Comparison of ENCODE assay signal across 9 mouse cellular contexts in genomic region chr14:45796665-45797319, GRCm38 (mm10).
DNase-seq lines count a peak whose midpoint lies in the region; TF ChIP-seq lines count a peak whose summit lies in the region.
"Had no signal": no experiment of that assay in that cellular context is flagged by ENCODE, and none has a peak within 500 bp of the region (broad histone marks: within the 10 kb centered on the region; RNA-seq: fewer than 3 reads in every experiment).

No protein-coding gene starts in this region.

- no peak for TF ChIP-seq CTCF in gastrocnemius, adult 2 months (IDR thresholded peaks at IDR 0.05)

- no peak overlapping the region for H3K4me3 ChIP-seq in gastrocnemius, adult 2 months

- peak overlapping the region; percentile 58 for H3K27ac ChIP-seq in gastrocnemius, adult 2 months

- intact Hi-C loops in gastrocnemius, adult 2 months (cut with DNase I): no loop called here

- peak; percentile 48 for DNase-seq in gastrocnemius, adult 2 months
- no peak for DNase-seq in gastrocnemius, postnatal 10 days
- peak; percentile 29 for DNase-seq in urinary bladder, postnatal 14 days (ENCODE audit: low spot score)
- no peak for DNase-seq in urinary bladder, postnatal 25 days (ENCODE audit: low spot score)
- peak; percentile 43 to 47 for DNase-seq in kidney, postnatal 25 days
- DNase-seq in right cerebral cortex, postnatal 4 days: no peak
- DNase-seq in B cell, adult 2 months: no peak
- no peak for DNase-seq in ovary, adult 18-20 months (ENCODE audit: low spot score)
- DNase-seq: cerebellum, adult 8-10 months had no signal

Comparison
In these comparisons a context has a peak if more than half of its experiments do, and no peak if none do; other contexts are left out.
1. DNase-seq: peak in gastrocnemius, adult 2 months (single experiment), urinary bladder, postnatal 14 days (single experiment) and kidney, postnatal 25 days (2 of 2); none in gastrocnemius, postnatal 10 days (single experiment), urinary bladder, postnatal 25 days (single experiment), right cerebral cortex, postnatal 4 days (single experiment), B cell, adult 2 months (0 of 2) and ovary, adult 18-20 months (single experiment).